Mouse (Mus musculus) spleen, postnatal 10 days (tissue): ENCODE data around the gene Kif14.
"Not testable (repeated sequence)": the region's sequence is repeated elsewhere in the genome, so short reads cannot be mapped to it uniquely, and the experiment has no call there.

Source experiments
- DNase-seq, 2 experiments: peaks; one replicate each; pipeline ENCODE4 v3.0.0; 2021 to 2022; ENCODE audit warnings: low spot score in 2 of 2

Kif14 gene

GRCm38 (mm10) chr1:136555892-136556291, 89.7 kb downstream of the Kif14 start:
- no peak for DNase-seq

- not testable (repeated sequence) for DNase-seq
These were observed 90.5 kb downstream of the Kif14 start for GRCm38 (mm10) chr1:136556643-136557042.

- no peak for DNase-seq
These were observed 91.3 kb downstream of the Kif14 start for GRCm38 (mm10) chr1:136557436-136557835.

GRCm38 (mm10) chr1:136558762-136559161, 92.6 kb downstream of the Kif14 start:
- DNase-seq: no peak

- DNase-seq: no peak
These were observed 93.1 kb downstream of the Kif14 start for GRCm38 (mm10) chr1:136559284-136559683.

GRCm38 (mm10) chr1:136559774-136560173, 93.6 kb downstream of the Kif14 start:
- DNase-seq: no peak

GRCm38 (mm10) chr1:136561823-136562222, 95.7 kb downstream of the Kif14 start:
- DNase-seq: no peak

- DNase-seq: no peak
These were observed 97.0 kb downstream of the Kif14 start for GRCm38 (mm10) chr1:136563149-136563548.

GRCm38 (mm10) chr1:136564963-136565362, 98.8 kb downstream of the Kif14 start:
- no peak for DNase-seq

GRCm38 (mm10) chr1:136566386-136566785, 100.2 kb downstream of the Kif14 start:
- DNase-seq: no peak

GRCm38 (mm10) chr1:136567641-136568040, 101.5 kb downstream of the Kif14 start:
- DNase-seq: no peak

GRCm38 (mm10) chr1:136568738-136569194, 102.6 kb downstream of the Kif14 start:
- DNase-seq: no peak

GRCm38 (mm10) chr1:136569206-136569605, 103.1 kb downstream of the Kif14 start:
- no peak for DNase-seq

- DNase-seq: no peak
These were observed 103.6 kb downstream of the Kif14 start for GRCm38 (mm10) chr1:136569626-136570297.

- no peak for DNase-seq
These were observed 104.1 kb downstream of the Kif14 start for GRCm38 (mm10) chr1:136570298-136570653.

- no peak for DNase-seq
These were observed 104.8 kb downstream of the Kif14 start for GRCm38 (mm10) chr1:136570976-136571375.

- no peak for DNase-seq
These were observed 105.4 kb downstream of the Kif14 start for GRCm38 (mm10) chr1:136571530-136571929.

- no peak for DNase-seq
These were observed 111.9 kb downstream of the Kif14 start for GRCm38 (mm10) chr1:136577890-136578663.

- no peak for DNase-seq
These were observed 113.2 kb downstream of the Kif14 start for GRCm38 (mm10) chr1:136579360-136579759.

- no peak for DNase-seq
These were observed 114.1 kb downstream of the Kif14 start for GRCm38 (mm10) chr1:136580266-136580665.
